Mouse (Mus musculus) forebrain, postnatal 0 days (tissue): Measurements from ENCODE around the gene Cdc37. TPM values are rescaled to one million over a fixed set of nuclear protein-coding genes. Genes with fewer than 3 reads are reported as not detected.

Source experiments
- ATAC-seq: fragments of 200-750 bp; cut with Nextera tagmentation; 2 replicates; pipeline ENCODE4 v1.8.0; 2017; ENCODE audit warnings: mild to moderate bottlenecking, moderate library complexity
- DNase-seq: peaks from one replicate; pipeline ENCODE4 v3.0.0-alpha.2; 2015
- H3K27ac ChIP-seq: fragments of 300-500 bp; sonication (generic); 2 replicates; pipeline ENCODE4 v1.5.1; 2014; ENCODE audit warnings: low read depth, mild to moderate bottlenecking, antibody characterized with exemption, low read length, moderate library complexity, mixed read lengths
- H3K27me3 ChIP-seq: fragments of 300-500 bp; sonication (generic); 2 replicates; pipeline ENCODE4 v1.6.1; 2014; ENCODE audit warnings: mild to moderate bottlenecking, low read length, mixed read lengths; ENCODE audit not compliant: insufficient read depth
- H3K36me3 ChIP-seq: fragments of 300-500 bp; sonication (generic); 2 replicates; pipeline ENCODE4 v1.6.1; 2014; ENCODE audit warnings: mild to moderate bottlenecking, moderate library complexity; ENCODE audit not compliant: insufficient read depth
- H3K4me1 ChIP-seq: fragments of 300-500 bp; sonication (generic); 2 replicates; pipeline ENCODE4 v1.6.1; 2014; ENCODE audit warnings: antibody characterized with exemption; ENCODE audit not compliant: insufficient read depth
- H3K4me2 ChIP-seq: fragments of 300-500 bp; sonication (generic); 2 replicates; pipeline ENCODE4 v1.6.1; 2014; ENCODE audit warnings: low read depth, mild to moderate bottlenecking, moderate library complexity
- H3K4me3 ChIP-seq: fragments of 300-500 bp; sonication (generic); 2 replicates; pipeline ENCODE4 v1.5.1; 2014; ENCODE audit warnings: low read depth, low read length, mixed read lengths
- H3K9ac ChIP-seq: fragments of 300-500 bp; sonication (generic); 2 replicates; pipeline ENCODE4 v1.6.1; 2014; ENCODE audit warnings: mild to moderate bottlenecking
- H3K9me3 ChIP-seq: fragments of 300-500 bp; sonication (generic); 2 replicates; pipeline ENCODE4 v1.6.1; 2016; ENCODE audit warnings: low read length
- CTCF ChIP-seq: sonication (generic); IDR thresholded peaks from 2 replicates; pipeline ENCODE4 v1.5.1; 2016; ENCODE audit warnings: antibody characterized with exemption, control low read depth, low read depth
- WGBS: fragments of 180-500 bp; shearing (Covaris S2); extraction: QIAGEN DNeasy Blood & Tissue Kit; methylation state at CpG from one replicate; pipeline ENCODE4 v1.1.7; 2014; 5-methylcytosine and 5-hydroxymethylcytosine counted together
- polyA plus RNA-seq: library from polyadenylated mRNA; unstranded; fragments of >200 nt; fragmentation: Nextera tagmentation; extraction: Ambion mirVana; gene quantifications from 2 replicates; pipeline ENCODE4 v1.2.1, GENCODE M21; 2015
- total RNA-seq: library from RNA; depleted of rRNA; stranded (reverse); fragments of >200 nt; gene quantifications from 2 replicates; pipeline ENCODE4 v1.2.3, GENCODE M21; 2014

Gene Cdc37
- total and polyA plus RNA-seq, 2 experiments from 2014 or later = 42.1 to 186 TPM

DNA sequence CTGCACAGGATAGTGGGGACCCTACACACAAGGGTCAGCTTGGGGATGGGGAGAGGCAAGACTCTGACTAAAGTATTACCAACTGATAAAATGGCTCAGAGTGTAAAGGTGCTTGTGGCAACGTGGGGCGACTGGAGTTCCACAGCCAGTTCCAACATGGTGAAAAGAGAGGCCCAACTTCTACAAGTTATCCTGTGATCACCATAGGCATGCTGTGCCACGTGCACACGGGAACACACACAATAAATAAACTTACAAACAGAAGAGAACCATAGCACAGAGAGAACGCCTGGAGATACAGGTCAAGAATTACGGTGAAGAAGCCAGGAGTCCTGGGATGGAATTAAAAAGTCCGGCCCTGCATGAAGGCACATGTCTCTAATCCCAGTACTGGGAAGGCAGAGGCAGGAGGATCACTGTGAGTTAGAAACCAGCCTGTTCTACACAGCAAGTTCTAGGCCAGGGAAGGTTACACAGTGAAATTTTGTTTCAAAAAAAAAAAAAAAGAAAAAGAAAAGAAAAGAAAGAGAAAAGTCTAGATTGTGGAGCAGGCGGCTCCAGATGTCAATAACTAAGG lies 617 bp downstream of the Cdc37 start:
- DNase-seq = no peak
- peak overlapping the region; percentile 80 for H3K4me3 ChIP-seq
- H3K36me3 ChIP-seq = peaks cover 19% of the 10 kb centered on the region
- H3K27me3 ChIP-seq = no peaks in the 10 kb centered on the region
- peak overlapping the region; percentile 64 for H3K4me2 ChIP-seq
- ATAC-seq = no peak
- no peaks in the 10 kb centered on the region for H3K9me3 ChIP-seq
- peaks cover 10% of the 10 kb centered on the region for H3K4me1 ChIP-seq
- TF ChIP-seq CTCF = no peak
- 13% methylated on average over 8 of the region's 8 CpGs for WGBS
- H3K9ac ChIP-seq = peak overlapping the region; percentile 82
- peak overlapping the region; percentile 81 for H3K27ac ChIP-seq

DNA sequence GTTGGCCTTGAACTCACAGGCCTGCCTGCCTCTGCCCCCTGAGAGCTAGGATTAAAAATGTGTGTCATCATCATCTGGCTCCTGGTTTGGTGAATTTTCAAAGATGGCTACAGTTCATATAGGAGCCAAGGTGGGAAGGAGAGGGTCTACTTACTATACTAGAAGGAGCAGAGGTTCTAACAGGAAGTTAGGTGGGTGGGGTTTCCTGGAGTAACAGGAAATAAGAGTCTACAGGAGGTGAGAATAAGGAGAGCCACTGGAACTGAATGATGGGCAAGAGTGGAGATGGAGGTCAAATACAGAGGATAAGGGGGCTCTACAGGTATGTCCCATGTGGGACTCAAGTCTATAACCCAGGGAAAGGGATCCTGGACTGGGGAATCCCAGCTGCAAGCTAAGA lies 1.4 kb downstream of the Cdc37 start:
- Histone ChIP-seq H3K36me3 (peaks cover 23% of the 10 kb centered on the region), H3K4me1 (peaks cover 10% of the 10 kb centered on the region), H3K27ac (no peak overlapping the region), H3K4me3 (no peak overlapping the region), H3K9ac (peak overlapping the region; percentile 82; the same call in 1 of the 2 replicates), H3K9me3 (no peaks in the 10 kb centered on the region), H3K4me2 (peak overlapping the region; percentile 64), H3K27me3 (no peaks in the 10 kb centered on the region)
- DNase-seq = no peak
- TF ChIP-seq CTCF = no peak
- ATAC-seq = no peak

DNA sequence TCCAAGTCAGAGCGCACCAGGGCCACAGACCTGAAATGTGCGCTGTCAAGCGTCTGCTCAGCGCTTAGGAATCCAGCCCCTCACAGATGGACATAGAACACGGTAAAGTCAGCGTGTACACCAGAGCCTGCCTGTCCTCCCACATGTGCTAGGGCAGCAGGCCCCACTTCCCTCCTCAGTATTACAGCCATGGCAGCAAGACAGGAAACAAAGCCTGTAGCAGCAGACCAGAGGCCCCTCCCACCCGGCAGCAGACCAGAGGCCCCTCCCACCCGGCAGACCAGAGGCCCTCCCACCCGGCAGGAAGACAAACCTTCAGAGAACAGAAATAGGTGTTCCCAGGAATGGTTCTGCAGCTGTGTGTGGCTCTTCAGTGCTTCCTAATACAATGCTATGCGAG lies 3.1 kb downstream of the Cdc37 start:
- H3K4me2 ChIP-seq = peak overlapping the region; percentile 5; the same call in 1 of the 2 replicates

DNA sequence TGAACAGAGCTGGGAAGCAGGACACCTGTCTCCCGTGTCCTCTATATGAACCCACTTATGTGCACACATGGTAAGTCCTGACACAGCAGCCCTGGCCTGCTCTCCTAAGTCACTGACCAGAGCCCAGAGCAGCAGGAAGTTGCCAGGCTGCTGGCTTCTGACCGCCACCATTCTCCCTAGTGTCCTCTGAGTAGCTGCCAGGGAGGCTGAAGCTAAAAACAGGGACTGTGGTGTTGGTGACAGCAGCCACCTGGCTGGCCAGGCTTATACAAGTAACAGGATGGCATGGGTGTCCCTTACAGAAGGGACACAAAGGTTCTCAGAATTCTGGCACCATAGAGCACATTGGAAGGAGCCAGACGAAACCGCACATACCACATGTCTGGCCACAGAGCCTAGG lies 4.4 kb downstream of the Cdc37 start:
- no peak for ATAC-seq
- H3K4me3 ChIP-seq = no peak overlapping the region
- H3K4me1 ChIP-seq = peaks cover 10% of the 10 kb centered on the region
- no peak for DNase-seq
- TF ChIP-seq CTCF = no peak
- H3K9ac ChIP-seq = no peak overlapping the region
- no peaks in the 10 kb centered on the region for H3K9me3 ChIP-seq
- H3K27me3 ChIP-seq = no peaks in the 10 kb centered on the region
- peaks cover 50% of the 10 kb centered on the region for H3K36me3 ChIP-seq
- 94% methylated on average over 4 of the region's 4 CpGs for WGBS
- H3K4me2 ChIP-seq = no peak overlapping the region
- H3K27ac ChIP-seq = no peak overlapping the region

More for the DNA sequence above, 3.1 kb downstream of the Cdc37 start:
- WGBS = 54% methylated on average over 10 of the region's 10 CpGs
- no peak for DNase-seq
- Histone ChIP-seq H3K9me3 (no peaks in the 10 kb centered on the region), H3K36me3 (peaks cover 38% of the 10 kb centered on the region), H3K4me1 (peaks cover 10% of the 10 kb centered on the region), H3K27ac (no peak overlapping the region), H3K27me3 (no peaks in the 10 kb centered on the region), H3K4me3 (no peak overlapping the region), H3K9ac (no peak overlapping the region)
- ATAC-seq = no peak
- TF ChIP-seq CTCF = no peak

DNA sequence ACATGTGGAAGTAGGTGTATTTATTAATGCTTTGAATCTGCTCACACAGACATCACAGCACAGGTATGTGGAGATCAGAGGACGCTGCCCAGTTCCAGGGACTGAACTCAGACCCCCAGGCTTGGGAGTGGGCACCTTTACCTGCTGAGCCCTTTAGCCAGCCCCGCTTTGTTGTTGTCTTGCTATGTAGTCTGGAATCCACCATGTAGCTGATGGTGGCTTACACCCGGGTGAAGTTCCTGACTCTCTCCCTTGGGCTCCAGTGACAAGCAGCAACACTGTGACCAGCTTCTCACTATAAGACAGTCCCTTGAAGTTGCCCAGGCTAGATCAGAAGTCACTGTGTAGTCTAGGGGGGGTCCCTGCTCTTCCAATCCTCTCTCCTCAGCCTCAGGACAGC lies 5.4 kb downstream of the Cdc37 start:
- no peak overlapping the region for H3K27ac ChIP-seq
- no peaks in the 10 kb centered on the region for H3K9me3 ChIP-seq
- no peak overlapping the region for H3K9ac ChIP-seq
- DNase-seq (no peak), ATAC-seq (no peak)
- WGBS = 98% methylated on average over 3 of the region's 3 CpGs
- peaks cover 10% of the 10 kb centered on the region for H3K4me1 ChIP-seq
- peaks cover 61% of the 10 kb centered on the region for H3K36me3 ChIP-seq
- H3K4me2 ChIP-seq = no peak overlapping the region
- TF ChIP-seq CTCF = no peak
- no peaks in the 10 kb centered on the region for H3K27me3 ChIP-seq
- no peak overlapping the region for H3K4me3 ChIP-seq

DNA sequence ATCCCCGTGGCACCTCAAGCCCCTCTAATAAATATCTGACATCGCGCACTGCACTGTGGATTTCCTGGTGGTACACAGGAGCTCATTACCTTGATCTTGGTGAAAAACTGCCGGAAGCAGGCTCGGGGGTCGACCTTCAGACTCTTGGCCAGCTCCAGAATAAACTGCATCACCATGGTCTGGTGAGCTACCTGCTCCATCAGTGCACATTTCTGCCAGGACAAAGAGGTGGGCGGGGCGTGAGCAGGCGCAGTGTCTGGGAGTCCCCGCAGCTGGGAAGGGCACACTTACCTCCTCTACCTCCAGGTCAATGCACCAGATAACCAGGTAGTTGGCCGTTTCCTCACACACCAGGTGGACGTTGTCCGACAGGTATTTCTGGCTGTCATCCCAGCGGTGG lies 7.9 kb downstream of the Cdc37 start:
- H3K4me3 ChIP-seq = no peak overlapping the region
- no peaks in the 10 kb centered on the region for H3K9me3 ChIP-seq
- no peak for DNase-seq
- no peak overlapping the region for H3K9ac ChIP-seq
- H3K4me1 ChIP-seq = no peaks in the 10 kb centered on the region
- H3K36me3 ChIP-seq = peaks cover 74% of the 10 kb centered on the region
- no peak for TF ChIP-seq CTCF
- no peaks in the 10 kb centered on the region for H3K27me3 ChIP-seq
- WGBS = 95% methylated on average over 14 of the region's 14 CpGs
- H3K27ac ChIP-seq = no peak overlapping the region
- H3K4me2 ChIP-seq = no peak overlapping the region
- ATAC-seq = no peak

DNA sequence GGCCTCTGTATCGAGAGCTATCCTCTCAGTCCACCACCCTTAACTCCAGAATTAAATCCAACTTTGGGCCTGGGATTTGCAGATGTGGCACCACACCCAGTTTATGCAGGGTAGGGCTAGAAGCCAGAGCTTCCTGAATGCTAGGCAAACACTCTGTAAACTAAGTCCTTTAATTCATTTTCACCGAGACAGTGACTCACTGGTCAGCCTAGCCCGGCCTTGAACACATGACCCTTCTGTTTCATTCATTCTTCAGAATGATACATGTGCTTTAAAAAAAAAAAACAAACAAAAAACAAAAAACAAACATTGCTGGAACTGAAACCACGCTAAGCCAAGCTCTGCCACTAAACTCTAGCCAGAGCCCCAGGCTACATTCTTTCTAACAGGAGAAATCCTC lies 11.4 kb downstream of the Cdc37 start:
- H3K9ac ChIP-seq = no peak overlapping the region
- H3K4me1 ChIP-seq = no peaks in the 10 kb centered on the region
- H3K4me2 ChIP-seq = no peak overlapping the region
- H3K9me3 ChIP-seq = no peaks in the 10 kb centered on the region
- no peak overlapping the region for H3K27ac ChIP-seq
- DNase-seq (no peak), ATAC-seq (no peak)
- 88% methylated on average over 4 of the region's 4 CpGs for WGBS
- H3K4me3 ChIP-seq = no peak overlapping the region
- no peak for TF ChIP-seq CTCF
- H3K36me3 ChIP-seq = peaks cover 51% of the 10 kb centered on the region
- no peaks in the 10 kb centered on the region for H3K27me3 ChIP-seq
